Mouse (Mus musculus) heart, embryonic 14.5 days (tissue): ENCODE data around the gene Mast4. TPM values are rescaled to one million over a fixed set of nuclear protein-coding genes. Genes with fewer than 3 reads are reported as not detected.
A peak's percentile ranks its signal among the peaks of the same experiment; 100 is the strongest.

ENCODE experiments used
- ATAC-seq: fragments of 200-750 bp; cut with Nextera tagmentation; 2 replicates; pipeline ENCODE4 v1.8.0; 2017; ENCODE audit warnings: low read depth, moderate TSS enrichment; ENCODE audit not compliant: insufficient number of reproducible peaks, insufficient read depth, low FRiP score
- H3K27ac ChIP-seq, 2 experiments: fragments of 200-500 bp in 1 of 2; fragments of 300-500 bp in 1 of 2; sonication (generic) in 1 of 2; replicated peaks in 1 of 2; 2 replicates each; pipeline ENCODE4 v1.5.1; 2012 to 2014; ENCODE audit warnings: low read depth in 2 of 2, low read length in 2 of 2, control low read depth in 1 of 2, mild to moderate bottlenecking in 1 of 2, mixed read lengths in 1 of 2; ENCODE audit not compliant: control insufficient read depth in 1 of 2, insufficient read depth in 1 of 2
- H3K27me3 ChIP-seq: fragments of 300-500 bp; sonication (generic); 2 replicates; pipeline ENCODE4 v1.6.1; 2014; ENCODE audit warnings: mild to moderate bottlenecking, low read length, control low read depth; ENCODE audit not compliant: control insufficient read depth, insufficient read depth
- H3K36me3 ChIP-seq: fragments of 300-500 bp; sonication (generic); 2 replicates; pipeline ENCODE4 v1.6.1; 2014; ENCODE audit warnings: mild to moderate bottlenecking, control low read depth, low read length, mixed read lengths; ENCODE audit not compliant: control insufficient read depth, insufficient read depth
- H3K4me1 ChIP-seq, 2 experiments: fragments of 200-500 bp in 1 of 2; fragments of 300-500 bp in 1 of 2; sonication (generic) in 1 of 2; 2 replicates each; pipeline ENCODE4 v1.6.1; 2012 to 2014; ENCODE audit warnings: low read length in 2 of 2, control low read depth in 1 of 2, mixed read lengths in 1 of 2; ENCODE audit not compliant: control insufficient read depth in 2 of 2, insufficient read depth in 2 of 2
- H3K4me2 ChIP-seq: fragments of 300-500 bp; sonication (generic); 2 replicates; pipeline ENCODE4 v1.6.1; 2014; ENCODE audit warnings: mild to moderate bottlenecking, low read length
- H3K4me3 ChIP-seq, 2 experiments: fragments of 200-500 bp in 1 of 2; fragments of 300-500 bp in 1 of 2; sonication (generic) in 1 of 2; 2 replicates each; pipeline ENCODE4 v1.5.1; 2012 to 2014; ENCODE audit warnings: low read length in 2 of 2, mild to moderate bottlenecking in 2 of 2, control low read depth in 1 of 2, low read depth in 1 of 2, moderate library complexity in 1 of 2; ENCODE audit not compliant: control insufficient read depth in 1 of 2, insufficient read depth in 1 of 2
- H3K9ac ChIP-seq: fragments of 300-500 bp; sonication (generic); 2 replicates; pipeline ENCODE4 v1.6.1; 2014; ENCODE audit warnings: mild to moderate bottlenecking, low read length
- H3K9me3 ChIP-seq: fragments of 300-500 bp; sonication (generic); 2 replicates; pipeline ENCODE4 v1.6.1; 2016; ENCODE audit warnings: low read length, control low read depth; ENCODE audit not compliant: control insufficient read depth
- WGBS: fragments of 180-500 bp; shearing (Covaris S2); extraction: QIAGEN DNeasy Blood & Tissue Kit; methylation state at CpG from one replicate; pipeline ENCODE4 v1.1.7; 2014; 5-methylcytosine and 5-hydroxymethylcytosine counted together
- polyA plus RNA-seq: library from polyadenylated mRNA; unstranded; fragments of >200 nt; fragmentation: Nextera tagmentation; extraction: Ambion mirVana; gene quantifications from 2 replicates; pipeline ENCODE4 v1.2.1, GENCODE M21; 2014

Gene Mast4
- polyA plus RNA-seq, 1 experiment from 2014 or later = 54.1 TPM

DNA sequence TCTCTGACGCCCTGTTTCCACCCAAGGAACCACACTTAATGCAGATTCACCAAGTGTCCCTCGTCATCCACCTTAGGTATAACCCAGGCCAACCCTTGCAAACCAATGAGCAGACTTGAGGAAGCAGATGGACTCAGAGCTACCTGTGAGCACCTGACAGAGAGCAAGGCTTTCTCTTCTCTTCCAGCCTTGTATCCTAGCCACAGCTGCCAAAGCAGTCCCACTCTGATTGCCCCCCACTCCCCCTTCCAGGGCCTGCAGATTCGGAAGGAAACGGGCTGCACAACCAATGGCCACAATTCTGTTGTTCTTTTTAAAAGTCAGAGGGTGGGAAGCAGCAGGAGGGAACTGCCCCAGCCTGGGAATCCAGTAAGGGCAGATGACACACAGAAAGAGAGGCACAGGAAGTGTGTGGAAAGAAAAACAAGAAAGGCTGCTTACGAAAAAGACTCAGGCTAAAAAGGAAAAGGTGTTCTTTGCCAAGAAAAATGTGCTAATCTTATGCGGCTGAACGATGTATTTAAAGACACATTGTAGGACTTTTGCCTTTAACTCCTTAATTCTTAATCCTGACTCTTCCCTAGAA lies 266.6 kb downstream of the Mast4 start:
- ATAC-seq = peak; percentile 61; the same call in 1 of the 2 replicates
- 46% methylated on average over 7 of the region's 7 CpGs for WGBS
- H3K27ac ChIP-seq = peak overlapping the region; percentile 17 to 64

DNA sequence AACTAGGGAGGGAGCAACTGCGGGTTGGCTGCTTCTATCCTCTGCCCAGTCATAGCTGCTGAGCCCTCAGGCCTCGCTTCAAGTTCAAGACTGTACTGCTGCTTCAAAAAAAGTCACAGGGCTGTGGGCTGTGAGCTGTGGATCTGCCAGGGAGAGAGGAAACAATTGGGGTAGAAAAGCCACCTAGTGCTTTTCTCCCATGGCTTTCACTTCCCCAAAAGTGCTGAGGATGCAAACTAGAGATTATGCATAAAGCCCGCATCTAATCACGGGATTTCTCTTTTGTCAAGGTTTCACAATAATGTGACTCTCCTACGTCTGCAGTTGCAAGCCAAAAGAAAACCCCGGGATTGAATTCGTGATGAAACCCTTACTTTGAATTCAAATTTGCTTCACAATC lies 268.9 kb downstream of the Mast4 start:
- H3K4me2 ChIP-seq = peak overlapping the region; percentile 38
- no peaks in the 10 kb centered on the region for H3K27me3 ChIP-seq
- H3K9me3 ChIP-seq = no peaks in the 10 kb centered on the region
- H3K9ac ChIP-seq = no peak overlapping the region
- H3K4me1 ChIP-seq = peaks cover 9 to 35% of the 10 kb centered on the region in 2 experiments
- WGBS = 62% methylated on average over 7 of the region's 7 CpGs
- H3K36me3 ChIP-seq = no peaks in the 10 kb centered on the region
- no peak overlapping the region for H3K27ac ChIP-seq
- no peak overlapping the region for H3K4me3 ChIP-seq
- ATAC-seq = no peak

More for the DNA sequence above, 266.6 kb downstream of the Mast4 start:
- Histone ChIP-seq H3K27me3 (no peaks in the 10 kb centered on the region), H3K4me1 (peaks cover 9 to 35% of the 10 kb centered on the region in 2 experiments), H3K9ac (peak overlapping the region; percentile 25; the same call in 1 of the 2 replicates), H3K4me2 (0 out of 2 replicates have a peak overlapping the region, but pooled peaks have one; percentile 11), H3K36me3 (no peaks in the 10 kb centered on the region), H3K4me3 (no peak overlapping the region), H3K9me3 (no peaks in the 10 kb centered on the region)

DNA sequence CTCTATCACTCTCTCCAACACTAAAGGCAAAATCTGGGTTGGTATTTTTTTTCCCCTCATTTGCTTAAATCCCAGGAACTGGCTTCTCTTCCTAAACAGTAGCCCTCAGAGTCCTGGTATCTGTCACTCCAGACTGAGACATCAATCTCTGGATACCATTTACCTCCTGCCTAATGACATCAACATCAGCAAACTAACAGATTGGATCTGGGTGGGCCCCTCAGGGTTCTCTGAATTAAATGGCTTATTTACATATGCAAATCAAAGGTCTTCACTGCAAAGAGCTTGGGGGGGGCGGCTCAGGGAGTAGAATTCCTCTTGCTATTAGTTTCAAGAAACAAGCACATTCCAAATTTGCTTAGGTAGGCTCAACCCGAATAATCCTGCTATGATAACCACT lies 272.6 kb downstream of the Mast4 start:
- H3K9ac ChIP-seq = no peak overlapping the region
- no peak overlapping the region for H3K4me2 ChIP-seq
- no peaks in the 10 kb centered on the region; the same call in 1 of the 2 replicates for H3K36me3 ChIP-seq
- no peak overlapping the region for H3K4me3 ChIP-seq
- no peaks in the 10 kb centered on the region for H3K27me3 ChIP-seq
- H3K9me3 ChIP-seq = no peaks in the 10 kb centered on the region
- H3K27ac ChIP-seq = no peak overlapping the region
- WGBS = 69% methylated on average over 2 of the region's 2 CpGs
- no peak for ATAC-seq
- peaks cover 7 to 23% of the 10 kb centered on the region in 2 experiments for H3K4me1 ChIP-seq

DNA sequence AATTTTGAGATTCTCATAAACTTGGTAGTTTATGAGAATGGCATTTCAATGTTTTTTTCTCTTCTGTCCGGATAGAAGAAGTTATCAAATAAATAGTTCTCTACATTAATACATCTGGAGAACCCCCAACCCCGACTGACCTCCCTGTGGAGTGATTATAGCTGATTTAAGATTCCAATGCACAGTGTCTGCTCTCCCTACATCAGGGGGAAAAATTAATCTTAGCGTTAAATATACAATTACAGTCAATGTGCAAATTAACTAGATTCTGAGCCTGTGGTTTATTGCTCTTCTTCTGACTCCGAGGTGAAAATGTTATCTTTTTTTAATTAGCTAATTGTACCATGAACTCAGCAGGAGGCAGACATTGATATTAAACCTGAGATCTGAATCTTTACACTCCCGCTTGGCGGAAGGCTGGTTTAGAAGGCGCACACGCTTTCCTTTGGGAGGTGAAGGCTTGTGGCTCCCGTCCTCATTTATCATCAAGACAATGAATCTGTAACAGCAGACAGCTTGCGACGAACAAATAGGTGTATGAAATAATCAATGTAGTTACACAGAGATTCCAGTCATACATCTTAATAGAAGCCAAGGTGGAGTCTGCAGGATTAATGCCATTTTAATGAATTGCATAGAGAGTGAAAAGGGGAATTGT lies 274.2 kb downstream of the Mast4 start:
- WGBS = 87% methylated on average over 11 of the region's 11 CpGs
- H3K27ac ChIP-seq = no peak overlapping the region
- peaks cover 4 to 18% of the 10 kb centered on the region in 2 experiments; a peak in 3 of 4 replicates for H3K4me1 ChIP-seq
- H3K4me2 ChIP-seq = no peak overlapping the region
- H3K36me3 ChIP-seq = no peaks in the 10 kb centered on the region; the same call in 1 of the 2 replicates
- H3K9ac ChIP-seq = no peak overlapping the region
- no peak overlapping the region for H3K4me3 ChIP-seq
- H3K9me3 ChIP-seq = no peaks in the 10 kb centered on the region
- H3K27me3 ChIP-seq = no peaks in the 10 kb centered on the region
- ATAC-seq = no peak

DNA sequence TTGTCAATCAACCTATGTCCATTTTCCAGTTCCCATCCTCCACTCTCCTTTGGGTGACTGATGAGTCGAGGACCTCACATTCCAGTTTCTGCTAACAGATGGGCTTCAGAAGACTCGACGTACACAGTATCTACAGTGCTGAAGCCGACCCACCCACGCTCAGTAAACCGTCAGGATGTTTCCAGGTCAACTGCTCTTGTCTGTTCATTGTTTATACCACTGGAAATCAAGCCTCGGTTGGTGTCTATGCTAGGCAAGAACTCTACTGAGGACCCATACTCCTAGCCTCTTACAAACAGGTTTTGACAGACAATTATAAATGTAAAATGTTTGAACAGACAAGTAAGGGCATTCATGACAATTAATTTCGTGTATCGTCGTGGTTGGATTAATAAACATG lies 277.8 kb downstream of the Mast4 start:
- H3K4me2 ChIP-seq = no peak overlapping the region
- no peak for ATAC-seq
- H3K4me1 ChIP-seq = peaks cover 4 to 13% of the 10 kb centered on the region in 2 experiments; a peak in 2 of 4 replicates
- no peak overlapping the region for H3K4me3 ChIP-seq
- no peaks in the 10 kb centered on the region; the same call in 1 of the 2 replicates for H3K36me3 ChIP-seq
- WGBS = 54% methylated on average over 10 of the region's 10 CpGs
- no peaks in the 10 kb centered on the region for H3K9me3 ChIP-seq
- no peak overlapping the region for H3K27ac ChIP-seq
- H3K27me3 ChIP-seq = no peaks in the 10 kb centered on the region
- H3K9ac ChIP-seq = no peak overlapping the region

DNA sequence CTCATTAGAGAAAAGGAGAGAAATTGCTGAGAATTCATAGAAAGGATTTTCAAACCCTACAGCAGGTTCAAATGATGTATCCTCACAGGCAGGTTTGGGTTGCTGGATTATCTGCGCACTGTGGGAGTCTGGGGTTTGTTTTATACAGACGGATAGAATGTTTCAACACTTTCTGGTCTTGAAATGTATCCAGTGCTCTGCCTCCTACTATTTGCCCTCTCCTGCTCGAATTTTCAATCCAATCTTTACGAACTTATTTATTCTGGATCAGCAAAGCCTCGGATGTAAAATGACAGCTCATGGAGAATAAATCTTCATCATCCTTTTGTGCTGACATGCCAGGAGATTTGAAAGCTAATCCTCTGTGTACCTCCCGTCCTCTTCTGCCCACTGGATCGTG lies 281.6 kb downstream of the Mast4 start:
- Histone ChIP-seq H3K4me1 (peaks cover 9 to 19% of the 10 kb centered on the region in 2 experiments), H3K27me3 (no peaks in the 10 kb centered on the region), H3K36me3 (peaks cover 7% of the 10 kb centered on the region), H3K4me2 (no peak overlapping the region), H3K27ac (no peak overlapping the region), H3K4me3 (no peak overlapping the region), H3K9me3 (no peaks in the 10 kb centered on the region), H3K9ac (no peak overlapping the region)
- WGBS = 59% methylated on average over 7 of the region's 7 CpGs
- no peak for ATAC-seq

DNA sequence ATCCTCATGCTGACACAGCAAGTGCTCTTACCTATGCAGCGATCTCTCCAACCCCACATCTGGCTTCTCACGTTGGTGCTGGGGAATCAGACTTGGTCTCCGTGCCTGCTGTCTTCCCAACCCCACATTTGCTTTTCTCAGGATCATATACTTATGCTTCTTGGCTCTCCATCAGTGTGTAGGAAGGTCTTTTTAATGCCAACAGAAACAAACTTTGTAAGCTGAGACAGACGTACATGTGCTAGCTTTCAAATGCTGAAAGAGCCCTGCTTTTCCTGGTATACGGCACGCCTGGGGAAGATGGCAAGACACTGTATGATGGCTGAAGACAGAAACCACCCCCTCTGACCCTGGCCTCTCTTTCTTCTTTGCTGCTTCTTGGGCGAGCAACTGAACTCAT lies 285.3 kb downstream of the Mast4 start:
- H3K4me2 ChIP-seq = no peak overlapping the region
- WGBS = 83% methylated on average over 7 of the region's 7 CpGs
- no peak overlapping the region for H3K9ac ChIP-seq
- H3K9me3 ChIP-seq = no peaks in the 10 kb centered on the region
- H3K4me3 ChIP-seq = no peak overlapping the region
- peaks cover 9% of the 10 kb centered on the region; the same call in 1 of the 2 replicates for H3K36me3 ChIP-seq
- H3K27ac ChIP-seq = no peak overlapping the region
- peaks cover 5 to 6% of the 10 kb centered on the region in 2 experiments for H3K4me1 ChIP-seq
- no peaks in the 10 kb centered on the region for H3K27me3 ChIP-seq
- ATAC-seq = no peak
